Mouse (Mus musculus): ENCODE results near the gene Phlda3. TPM values are rescaled to one million over a fixed set of nuclear protein-coding genes. Genes with fewer than 3 reads are reported as not detected.

Gene Phlda3
- polyA plus RNA-seq, 1 experiment = 7.6 TPM

GRCm38 (mm10) chr1:135763503-135764205, 2.3 kb upstream of the Phlda3 start:
- 83% methylated on average over 9 of the region's 9 CpGs for WGBS

GRCm38 (mm10) chr1:135764206-135764528, 1.8 kb upstream of the Phlda3 start:
- H3K4me1 ChIP-seq (ENCODE audit: control insufficient read depth, insufficient read depth, low read length) = no peaks in the 10 kb centered on the region
- no peak overlapping the region for H3K27ac ChIP-seq (ENCODE audit: control insufficient read depth, insufficient read depth, low read depth, low read length, poor library complexity)
- H3K4me3 ChIP-seq (replicated peaks; ENCODE audit: control insufficient read depth, low read depth, low read length) = no peak overlapping the region
- 83% methylated on average over 2 of the region's 2 CpGs for WGBS
- TF ChIP-seq POLR2A (IDR thresholded peaks at IDR 0.05; ENCODE audit: borderline replicate concordance, control insufficient read depth, low read depth, low read length) (no peak), CTCF (IDR thresholded peaks at IDR 0.05; ENCODE audit: control insufficient read depth, insufficient read depth, low read length) (no peak)

More at GRCm38 (mm10) chr1:135763503-135764205, 2.3 kb upstream of the Phlda3 start:
- H3K4me1 ChIP-seq (ENCODE audit: control insufficient read depth, insufficient read depth, low read length) = no peaks in the 10 kb centered on the region
- no peak overlapping the region for H3K4me3 ChIP-seq (replicated peaks; ENCODE audit: control insufficient read depth, low read depth, low read length)
- no peak for TF ChIP-seq POLR2A (IDR thresholded peaks at IDR 0.05; ENCODE audit: borderline replicate concordance, control insufficient read depth, low read depth, low read length)
- TF ChIP-seq CTCF (IDR thresholded peaks at IDR 0.05; ENCODE audit: control insufficient read depth, insufficient read depth, low read length) = no peak
- no peak overlapping the region for H3K27ac ChIP-seq (ENCODE audit: control insufficient read depth, insufficient read depth, low read depth, low read length, poor library complexity)

GRCm38 (mm10) chr1:135766592-135767306, 830 bp downstream of the Phlda3 start:
- H3K4me1 ChIP-seq (ENCODE audit: control insufficient read depth, insufficient read depth, low read length) = no peaks in the 10 kb centered on the region
- no peak overlapping the region for H3K4me3 ChIP-seq (replicated peaks; ENCODE audit: control insufficient read depth, low read depth, low read length)
- 37% methylated on average over 30 of the region's 30 CpGs for WGBS
- no peak overlapping the region for H3K27ac ChIP-seq (ENCODE audit: control insufficient read depth, insufficient read depth, low read depth, low read length, poor library complexity)
- TF ChIP-seq CTCF (IDR thresholded peaks at IDR 0.05; ENCODE audit: control insufficient read depth, insufficient read depth, low read length) (no peak), POLR2A (IDR thresholded peaks at IDR 0.05; ENCODE audit: borderline replicate concordance, control insufficient read depth, low read depth, low read length) (no peak)

- no peak overlapping the region for H3K27ac ChIP-seq (ENCODE audit: control insufficient read depth, insufficient read depth, low read depth, low read length, poor library complexity)
- no peak overlapping the region for H3K4me3 ChIP-seq (replicated peaks; ENCODE audit: control insufficient read depth, low read depth, low read length)
- no peak for TF ChIP-seq CTCF (IDR thresholded peaks at IDR 0.05; ENCODE audit: control insufficient read depth, insufficient read depth, low read length)
- no peak for TF ChIP-seq POLR2A (IDR thresholded peaks at IDR 0.05; ENCODE audit: borderline replicate concordance, control insufficient read depth, low read depth, low read length)
- no peaks in the 10 kb centered on the region for H3K4me1 ChIP-seq (ENCODE audit: control insufficient read depth, insufficient read depth, low read length)
- WGBS = 74% methylated on average over 4 of the region's 4 CpGs
Observed at GRCm38 (mm10) chr1:135767324-135767890, 1.5 kb downstream of the Phlda3 start.

GRCm38 (mm10) chr1:135768400-135768799, 2.5 kb downstream of the Phlda3 start:
- Histone ChIP-seq H3K4me1 (ENCODE audit: control insufficient read depth, insufficient read depth, low read length) (no peaks in the 10 kb centered on the region), H3K27ac (ENCODE audit: control insufficient read depth, insufficient read depth, low read depth, low read length, poor library complexity) (no peak overlapping the region), H3K4me3 (replicated peaks; ENCODE audit: control insufficient read depth, low read depth, low read length) (no peak overlapping the region)
- TF ChIP-seq CTCF (IDR thresholded peaks at IDR 0.05; ENCODE audit: control insufficient read depth, insufficient read depth, low read length) (no peak), POLR2A (IDR thresholded peaks at IDR 0.05; ENCODE audit: borderline replicate concordance, control insufficient read depth, low read depth, low read length) (no peak)
- 82% methylated on average over 2 of the region's 2 CpGs for WGBS

- no peak for TF ChIP-seq POLR2A (IDR thresholded peaks at IDR 0.05; ENCODE audit: borderline replicate concordance, control insufficient read depth, low read depth, low read length)
- no peak for TF ChIP-seq CTCF (IDR thresholded peaks at IDR 0.05; ENCODE audit: control insufficient read depth, insufficient read depth, low read length)
- 41% methylated on average over 7 of the region's 7 CpGs for WGBS
- no peak overlapping the region for H3K4me3 ChIP-seq (replicated peaks; ENCODE audit: control insufficient read depth, low read depth, low read length)
- H3K27ac ChIP-seq (ENCODE audit: control insufficient read depth, insufficient read depth, low read depth, low read length, poor library complexity) = no peak overlapping the region
- H3K4me1 ChIP-seq (ENCODE audit: control insufficient read depth, insufficient read depth, low read length) = no peaks in the 10 kb centered on the region
Observed at GRCm38 (mm10) chr1:135770237-135770636, 4.3 kb downstream of the Phlda3 start.

GRCm38 (mm10) chr1:135770896-135771572, 5.1 kb downstream of the Phlda3 start:
- TF ChIP-seq POLR2A (IDR thresholded peaks at IDR 0.05; ENCODE audit: borderline replicate concordance, control insufficient read depth, low read depth, low read length) (no peak), CTCF (IDR thresholded peaks at IDR 0.05; ENCODE audit: control insufficient read depth, insufficient read depth, low read length) (no peak)
- 56% methylated on average over 12 of the region's 12 CpGs for WGBS
- no peak overlapping the region for H3K27ac ChIP-seq (ENCODE audit: control insufficient read depth, insufficient read depth, low read depth, low read length, poor library complexity)
- H3K4me1 ChIP-seq (ENCODE audit: control insufficient read depth, insufficient read depth, low read length) = no peaks in the 10 kb centered on the region
- H3K4me3 ChIP-seq (replicated peaks; ENCODE audit: control insufficient read depth, low read depth, low read length) = no peak overlapping the region

GRCm38 (mm10) chr1:135771573-135771970, 5.7 kb downstream of the Phlda3 start:
- Histone ChIP-seq H3K27ac (ENCODE audit: control insufficient read depth, insufficient read depth, low read depth, low read length, poor library complexity) (no peak overlapping the region), H3K4me3 (replicated peaks; ENCODE audit: control insufficient read depth, low read depth, low read length) (no peak overlapping the region), H3K4me1 (ENCODE audit: control insufficient read depth, insufficient read depth, low read length) (no peaks in the 10 kb centered on the region)
- TF ChIP-seq POLR2A (IDR thresholded peaks at IDR 0.05; ENCODE audit: borderline replicate concordance, control insufficient read depth, low read depth, low read length) (no peak), CTCF (IDR thresholded peaks at IDR 0.05; ENCODE audit: control insufficient read depth, insufficient read depth, low read length) (no peak)
- 85% methylated on average over 8 of the region's 8 CpGs for WGBS
